Mouse (Mus musculus): Measurements from ENCODE around the gene Arhgap21.

Gene Arhgap21

GRCm38 (mm10) chr2:20966176-20967100, 2.2 kb downstream of the Arhgap21 start:
- in situ Hi-C loops (cut with MboI, MseI), result loop anchor here (10.0 kb wide), 1 partner anchor 238 kb away; the partner anchor contains the start of genes Enkur and Thnsl1

GRCm38 (mm10) chr2:20965361-20965760, 3.3 kb downstream of the Arhgap21 start:
- in situ Hi-C loops (cut with MboI, MseI), result loop anchor here (10.0 kb wide), 1 partner anchor 239 kb away; the partner anchor contains the start of genes Enkur and Thnsl1

- in situ Hi-C loops (cut with MboI, MseI), result loop anchor here (10.0 kb wide), 1 partner anchor 240 kb away; the partner anchor contains the start of genes Enkur and Thnsl1
Observed at GRCm38 (mm10) chr2:20964461-20964860, 4.2 kb downstream of the Arhgap21 start.

- in situ Hi-C loops (cut with MboI, MseI), result loop anchor here (10.0 kb wide), 1 partner anchor 241 kb away; the partner anchor contains the start of genes Enkur and Thnsl1
Observed at GRCm38 (mm10) chr2:20963226-20963805, 5.4 kb downstream of the Arhgap21 start.

GRCm38 (mm10) chr2:20962284-20962683, 6.4 kb downstream of the Arhgap21 start:
- in situ Hi-C loops (cut with MboI, MseI), result loop anchor here (10.0 kb wide), 1 partner anchor 243 kb away; the partner anchor contains the start of genes Enkur and Thnsl1

- in situ Hi-C loops (cut with MboI, MseI), result loop anchor here (10.0 kb wide), 1 partner anchor 243 kb away; the partner anchor contains the start of genes Enkur and Thnsl1
Observed at GRCm38 (mm10) chr2:20961825-20962224, 6.9 kb downstream of the Arhgap21 start.

GRCm38 (mm10) chr2:20961295-20961694, 7.4 kb downstream of the Arhgap21 start:
- in situ Hi-C loops (cut with MboI, MseI), result loop anchor here (10.0 kb wide), 1 partner anchor 244 kb away; the partner anchor contains the start of genes Enkur and Thnsl1

GRCm38 (mm10) chr2:20960668-20961035, 8.0 kb downstream of the Arhgap21 start:
- in situ Hi-C loops (cut with MboI, MseI), result loop anchor here (10.0 kb wide), 1 partner anchor 244 kb away; the partner anchor contains the start of genes Enkur and Thnsl1

GRCm38 (mm10) chr2:20959906-20960667, 8.6 kb downstream of the Arhgap21 start:
- in situ Hi-C loops (cut with MboI, MseI), result loop anchor here (10.0 kb wide), 1 partner anchor 245 kb away; the partner anchor contains the start of genes Enkur and Thnsl1

- in situ Hi-C loops (cut with MboI, MseI), result no loop called here
Observed at GRCm38 (mm10) chr2:20959045-20959444, 9.6 kb downstream of the Arhgap21 start.

GRCm38 (mm10) chr2:20957995-20958394, 10.7 kb downstream of the Arhgap21 start:
- in situ Hi-C loops (cut with MboI, MseI), result no loop called here

- in situ Hi-C loops (cut with MboI, MseI), result no loop called here
Observed at GRCm38 (mm10) chr2:20956716-20957115, 12.0 kb downstream of the Arhgap21 start.

GRCm38 (mm10) chr2:20955996-20956395, 12.7 kb downstream of the Arhgap21 start:
- in situ Hi-C loops (cut with MboI, MseI), result no loop called here

- in situ Hi-C loops (cut with MboI, MseI), result no loop called here
Observed at GRCm38 (mm10) chr2:20955376-20955775, 13.3 kb downstream of the Arhgap21 start.

GRCm38 (mm10) chr2:20952716-20953115, 16.0 kb downstream of the Arhgap21 start:
- in situ Hi-C loops (cut with MboI, MseI), result no loop called here

- in situ Hi-C loops (cut with MboI, MseI), result no loop called here
Observed at GRCm38 (mm10) chr2:20949168-20949567, 19.5 kb downstream of the Arhgap21 start.

- in situ Hi-C loops (cut with MboI, MseI), result no loop called here
Observed at GRCm38 (mm10) chr2:20947036-20947435, 21.6 kb downstream of the Arhgap21 start.

GRCm38 (mm10) chr2:20945596-20945995, 23.1 kb downstream of the Arhgap21 start:
- in situ Hi-C loops (cut with MboI, MseI), result no loop called here

GRCm38 (mm10) chr2:20943730-20944454, 24.8 kb downstream of the Arhgap21 start:
- in situ Hi-C loops (cut with MboI, MseI), result no loop called here

- in situ Hi-C loops (cut with MboI, MseI), result no loop called here
Observed at GRCm38 (mm10) chr2:20943222-20943621, 25.5 kb downstream of the Arhgap21 start.

Measured in T-helper 2 cell (primary cell).